Mouse (Mus musculus) lung, adult 2 months (tissue): Measurements from ENCODE around the gene Mphosph9.

Experiments
- CTCF ChIP-seq: fragments of 200-500 bp; IDR thresholded peaks from 2 replicates; pipeline ENCODE4 v1.5.1; 2011; ENCODE audit warnings: mild to moderate bottlenecking, low read length, control low read depth; ENCODE audit not compliant: insufficient read depth
- POLR2A ChIP-seq: fragments of 200-500 bp; IDR thresholded peaks from 2 replicates; pipeline ENCODE4 v1.6.1; 2011; ENCODE audit warnings: low read depth, mild to moderate bottlenecking, control low read depth, low read length, borderline replicate concordance; ENCODE audit errors: extremely low read depth

DNA sequence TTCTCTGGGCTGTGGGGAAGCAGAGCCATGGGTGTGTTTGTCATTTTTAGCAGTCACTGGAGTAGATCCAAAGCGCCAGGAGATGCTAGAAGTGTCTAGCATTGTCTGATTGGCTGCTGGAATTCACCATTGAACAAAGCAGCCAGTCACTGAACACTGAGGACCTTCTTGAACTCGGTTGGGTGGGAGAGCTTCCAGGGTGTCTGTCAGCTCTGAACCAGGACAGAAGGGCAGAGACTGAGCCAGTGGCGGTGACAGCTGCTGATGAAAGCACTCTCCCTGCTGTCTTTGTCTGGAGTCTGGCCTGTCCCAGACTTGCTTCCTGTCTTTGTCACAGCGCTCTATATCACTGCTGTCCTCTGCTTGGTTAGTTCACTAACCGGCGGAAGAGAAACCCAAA is 6.6 kb upstream of the Mphosph9 start:
- TF ChIP-seq CTCF (no peak), POLR2A (peak; percentile 29; the same call in 1 of the 2 replicates)
